Mouse (Mus musculus): Measurements from ENCODE around the gene Rhox2h.
"Not testable (repeated sequence)": the region's sequence is repeated elsewhere in the genome, so short reads cannot be mapped to it uniquely, and the experiment has no call there.

Gene Rhox2h

GRCm38 (mm10) chrX:37673177-37673576, at the start of gene Rhox2h:
Gene Rhox2h (minus strand): TSS chrX:37673277.
- not testable (repeated sequence) for DNase-seq (ENCODE audit: low read depth)

GRCm38 (mm10) chrX:37701821-37702387, 28.8 kb upstream of the Rhox2h start:
- DNase-seq (ENCODE audit: low read depth): no peak

GRCm38 (mm10) chrX:37692261-37692660, 19.2 kb upstream of the Rhox2h start:
- peak; percentile 8 for DNase-seq (ENCODE audit: low read depth)

GRCm38 (mm10) chrX:37683031-37683715, 10.1 kb upstream of the Rhox2h start:
- DNase-seq (ENCODE audit: low read depth): no peak

GRCm38 (mm10) chrX:37668664-37669063, 4.4 kb downstream of the Rhox2h start, which contains the start of gene Rhox3h:
Gene Rhox3h (minus strand): TSS chrX:37668764.
- DNase-seq (ENCODE audit: low read depth): not testable (repeated sequence)

GRCm38 (mm10) chrX:37651227-37651626, 21.9 kb downstream of the Rhox2h start, which contains the start of gene Rhox4g:
Gene Rhox4g (minus strand): TSS chrX:37651327.
- not testable (repeated sequence) for DNase-seq (ENCODE audit: low read depth)

GRCm38 (mm10) chrX:37643370-37643769, 29.7 kb downstream of the Rhox2h start, which contains the start of gene Rhox2g:
Gene Rhox2g (minus strand): TSS chrX:37643470.
- not testable (repeated sequence) for DNase-seq (ENCODE audit: low read depth)

- DNase-seq (ENCODE audit: low read depth): not testable (repeated sequence)
These were observed 44.6 kb downstream of the Rhox2h start, which contains the start of gene Rhox3g for GRCm38 (mm10) chrX:37628512-37628911. Gene Rhox3g (minus strand): TSS chrX:37628612.

All from 416B (cell line).